Mouse (Mus musculus) macrophage (primary cell): Measurements from ENCODE around the gene Sbno1. TPM values are rescaled to one million over a fixed set of nuclear protein-coding genes. Genes with fewer than 3 reads are reported as not detected.
"Not testable (repeated sequence)": the region's sequence is repeated elsewhere in the genome, so short reads cannot be mapped to it uniquely, and the experiment has no call there.

Source experiments
- H3K27ac ChIP-seq: fragments of 350-480 bp; formaldehyde crosslinking; 2 replicates; pipeline ENCODE4 v1.9.0; 2021
- H3K36me3 ChIP-seq: fragments of 350-480 bp; formaldehyde crosslinking; 2 replicates; pipeline ENCODE4 v1.9.0; 2021; ENCODE audit errors: inconsistent target
- H3K4me3 ChIP-seq: fragments of 350-480 bp; formaldehyde crosslinking; 2 replicates; pipeline ENCODE4 v1.9.0; 2021; ENCODE audit errors: inconsistent target
- H3K79me2 ChIP-seq: fragments of 350-480 bp; formaldehyde crosslinking; 2 replicates; pipeline ENCODE4 v1.9.0; 2021; ENCODE audit errors: inconsistent target
- WGBS: methylation state at CpG from one replicate; pipeline ENCODE4 v1.1.7; 2026; ENCODE audit warnings: inconsistent platforms; ENCODE audit not compliant: missing documents; 5-methylcytosine and 5-hydroxymethylcytosine counted together
- polyA plus RNA-seq: library from polyadenylated mRNA; stranded (reverse); fragments of 250-400 nt; gene quantifications from 3 replicates; pipeline ENCODE4 v1.2.4, GENCODE M21; 2018; ENCODE audit warnings: inconsistent platforms

Sbno1 gene
- polyA plus RNA-seq, 1 experiment from 2014 or later, result 66.6 TPM

GRCm38 (mm10) chr5:124350350-124350749 lies 75.5 kb downstream of the Sbno1 start:
- no peak overlapping the region for H3K27ac ChIP-seq
- WGBS, result 93% methylated on average over 2 of the region's 2 CpGs
- no peak overlapping the region for H3K4me3 ChIP-seq
- peaks cover 39% of the 10 kb centered on the region for H3K79me2 ChIP-seq
- H3K36me3 ChIP-seq, result peaks cover 19% of the 10 kb centered on the region

GRCm38 (mm10) chr5:124349196-124349595 lies 76.6 kb downstream of the Sbno1 start:
- Histone ChIP-seq H3K79me2 (peaks cover 39% of the 10 kb centered on the region), H3K27ac (no peak overlapping the region), H3K36me3 (peaks cover 19% of the 10 kb centered on the region), H3K4me3 (no peak overlapping the region)
- WGBS, result 97% methylated on average over 17 of the region's 17 CpGs

- no peak overlapping the region for H3K27ac ChIP-seq
- 89% methylated on average over 8 of the region's 8 CpGs for WGBS
- H3K36me3 ChIP-seq, result peaks cover 9% of the 10 kb centered on the region
Measured at GRCm38 (mm10) chr5:124342897-124343296, 82.9 kb downstream of the Sbno1 start.

DNA sequence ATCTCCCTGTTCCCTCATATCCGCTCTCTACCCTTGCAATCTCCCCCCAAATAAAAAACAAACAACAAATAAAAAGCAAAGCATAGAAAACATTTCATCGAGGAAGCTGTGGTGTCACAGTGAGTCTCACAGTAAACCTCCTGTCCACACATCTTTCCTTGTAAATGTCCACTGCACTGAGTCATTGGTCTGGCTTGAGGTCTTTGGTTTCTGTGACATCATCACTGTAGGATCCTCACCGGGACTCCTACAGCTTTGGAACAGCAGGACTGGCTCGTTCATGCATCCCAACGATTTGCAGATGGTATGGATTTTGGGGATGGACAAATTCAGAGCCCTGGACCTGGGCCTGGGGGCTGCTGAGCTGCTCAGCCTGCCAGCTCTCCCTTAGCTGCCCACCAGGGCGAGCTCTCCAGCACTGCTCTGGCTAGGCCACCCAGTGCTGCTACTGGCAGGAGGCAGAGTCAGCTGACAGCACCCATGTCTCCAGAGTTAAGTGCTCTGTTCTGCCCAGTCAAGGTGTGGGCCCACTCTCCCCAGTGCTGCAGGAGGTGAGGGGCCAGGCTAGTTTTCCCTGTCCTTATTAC lies 84.0 kb downstream of the Sbno1 start:
- H3K36me3 ChIP-seq, H3K79me2 ChIP-seq, H3K4me3 ChIP-seq, H3K27ac ChIP-seq: not testable (repeated sequence)
- WGBS, result 82% methylated on average over 6 of the region's 6 CpGs

More at GRCm38 (mm10) chr5:124342897-124343296, 82.9 kb downstream of the Sbno1 start:
- H3K4me3 ChIP-seq, result no peak overlapping the region
- H3K79me2 ChIP-seq, result no peaks in the 10 kb centered on the region

- Histone ChIP-seq H3K36me3 (no peaks in the 10 kb centered on the region), H3K27ac (no peak overlapping the region), H3K4me3 (no peak overlapping the region), H3K79me2 (no peaks in the 10 kb centered on the region)
- WGBS, result 92% methylated on average over 7 of the region's 8 CpGs
Measured at GRCm38 (mm10) chr5:124338791-124339190, 87.0 kb downstream of the Sbno1 start.

GRCm38 (mm10) chr5:124337909-124338308 lies 87.9 kb downstream of the Sbno1 start:
- H3K4me3 ChIP-seq, result no peak overlapping the region
- H3K79me2 ChIP-seq, result no peaks in the 10 kb centered on the region
- no peak overlapping the region for H3K27ac ChIP-seq
- WGBS, result 92% methylated on average over 9 of the region's 9 CpGs
- no peaks in the 10 kb centered on the region for H3K36me3 ChIP-seq

DNA sequence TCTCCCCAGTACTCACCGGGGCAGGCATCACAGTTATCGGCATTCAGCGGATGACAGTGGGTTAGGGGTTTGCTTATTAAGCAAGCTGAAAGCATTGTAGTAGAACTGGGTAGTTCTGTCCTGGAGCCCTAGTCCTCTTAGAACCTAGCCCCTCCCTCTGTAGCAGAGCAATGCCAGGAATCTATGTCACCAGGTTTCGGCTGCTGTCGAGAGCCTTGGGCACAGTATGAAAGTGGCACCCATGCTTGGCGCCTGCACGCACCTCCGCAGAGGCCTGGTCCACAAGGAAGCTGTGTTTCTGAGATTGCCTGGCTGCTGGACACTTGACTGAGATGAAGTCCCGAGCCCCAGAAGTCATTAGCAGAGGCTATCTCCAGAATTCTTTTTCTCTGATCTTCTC lies 88.7 kb downstream of the Sbno1 start:
- Histone ChIP-seq H3K36me3 (no peaks in the 10 kb centered on the region), H3K4me3 (no peak overlapping the region), H3K79me2 (no peaks in the 10 kb centered on the region), H3K27ac (no peak overlapping the region)
- WGBS, result 96% methylated on average over 9 of the region's 9 CpGs

- Histone ChIP-seq H3K79me2 (no peaks in the 10 kb centered on the region), H3K27ac (no peak overlapping the region), H3K36me3 (no peaks in the 10 kb centered on the region), H3K4me3 (no peak overlapping the region)
- 88% methylated on average over 6 of the region's 6 CpGs for WGBS
Measured at GRCm38 (mm10) chr5:124334392-124334791, 91.4 kb downstream of the Sbno1 start.

DNA sequence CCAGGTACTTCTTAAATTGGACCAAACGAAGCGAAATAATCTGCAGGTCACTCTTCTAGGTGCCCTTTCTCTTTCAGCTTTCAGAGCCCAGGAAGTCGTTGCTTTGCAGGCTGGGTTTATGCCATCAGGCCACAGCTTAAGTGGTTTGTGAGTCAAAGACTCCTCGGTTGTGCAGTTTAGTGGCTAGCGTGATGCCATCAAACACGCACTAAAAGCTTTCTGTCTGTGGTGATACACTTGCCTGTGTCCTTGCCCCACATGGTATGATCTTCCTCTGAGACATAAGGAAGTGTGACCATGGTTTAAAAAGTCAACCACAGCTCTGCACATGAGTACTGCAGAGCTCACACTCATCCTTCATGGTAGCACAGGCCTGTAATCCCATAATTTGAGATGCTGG lies 95.7 kb downstream of the Sbno1 start:
- H3K36me3 ChIP-seq, result no peaks in the 10 kb centered on the region
- H3K27ac ChIP-seq, result no peak overlapping the region
- no peak overlapping the region for H3K4me3 ChIP-seq
- 80% methylated on average over 6 of the region's 6 CpGs for WGBS
- peaks cover 7% of the 10 kb centered on the region; the same call in 1 of the 2 replicates for H3K79me2 ChIP-seq

DNA sequence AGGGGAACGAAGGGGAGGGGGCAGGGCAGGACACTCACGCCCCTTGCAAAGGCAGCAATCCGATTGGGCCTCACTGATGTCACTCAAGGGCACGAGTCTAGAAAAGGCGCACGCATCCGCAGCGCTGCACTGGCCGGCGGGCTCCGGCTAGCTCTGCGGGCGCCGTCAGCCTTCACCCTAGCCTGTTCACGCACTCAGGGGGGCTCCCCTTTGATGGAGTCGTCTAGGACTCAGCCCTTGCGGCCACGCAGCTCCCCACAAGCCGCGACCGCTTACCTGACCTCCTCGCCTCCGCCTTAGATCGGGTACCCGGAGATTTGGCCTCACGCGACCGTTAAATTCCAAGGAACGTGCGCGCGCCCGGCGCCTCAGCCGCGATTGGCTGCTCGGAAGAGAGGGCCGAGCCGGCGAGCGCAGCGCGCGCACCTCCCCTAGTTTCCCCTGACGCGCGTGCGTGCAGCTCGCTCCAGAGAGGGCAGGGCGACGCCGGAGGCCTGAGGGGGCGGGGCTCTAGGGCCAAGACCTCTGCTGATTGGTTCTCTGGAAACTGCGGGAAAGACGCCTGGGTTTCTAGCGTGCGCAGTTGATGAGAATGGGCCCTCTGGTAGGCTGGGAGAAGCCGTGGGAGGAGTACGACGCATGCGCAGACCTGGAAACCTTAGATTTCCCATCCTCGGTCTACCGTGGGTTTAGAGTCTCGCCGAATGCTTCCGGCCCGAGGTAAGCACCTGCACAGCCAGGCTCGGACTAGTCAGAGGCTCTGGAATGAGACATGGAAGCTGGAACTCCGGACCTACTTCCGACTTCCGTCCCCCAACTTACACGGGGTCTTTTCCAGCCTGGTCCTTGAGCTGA lies 98.1 kb downstream of the Sbno1 start, which contains the start of the genes Mphosph9 and 2810006K23Rik:
Mphosph9 (minus strand) TSS at position 463 of the 855 bp plus-strand sequence.
2810006K23Rik (plus strand) TSS at position 580 of the 855 bp plus-strand sequence.
- H3K79me2 ChIP-seq, result peaks cover 7% of the 10 kb centered on the region; the same call in 1 of the 2 replicates
- H3K36me3 ChIP-seq, result no peaks in the 10 kb centered on the region
- peak within 1 kb of the TSS; percentile 38 for H3K27ac ChIP-seq
- H3K4me3 ChIP-seq, result peak within 1 kb of the TSS; percentile 89
- WGBS, result under 1% methylated on average over 63 of the region's 72 CpGs

DNA sequence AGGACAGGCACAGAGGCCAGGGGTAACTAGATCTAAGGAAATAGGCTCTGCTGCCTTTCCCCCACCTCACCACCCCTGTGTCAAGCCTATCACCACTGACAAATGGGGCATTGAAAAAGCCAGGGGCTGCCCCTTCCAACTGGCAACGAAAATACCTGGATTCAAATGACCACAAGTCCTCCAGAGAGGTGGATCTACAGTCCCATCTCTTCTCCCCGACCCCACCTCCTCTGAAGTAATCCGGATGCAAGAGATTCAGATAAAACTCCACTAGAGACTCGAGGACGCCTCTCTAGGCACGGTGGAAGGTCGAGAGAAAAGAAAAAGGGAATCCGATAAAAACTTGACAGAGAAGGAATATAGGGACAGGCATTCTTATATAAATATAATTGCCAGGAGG lies 99.0 kb downstream of the Sbno1 start:
- 3% methylated on average over 8 of the region's 8 CpGs for WGBS
- H3K4me3 ChIP-seq, result peak overlapping the region; percentile 74
- H3K27ac ChIP-seq, result 0 out of 2 replicates have a peak overlapping the region, but pooled peaks have one; percentile 2
- no peaks in the 10 kb centered on the region for H3K36me3 ChIP-seq
- peaks cover 7% of the 10 kb centered on the region; the same call in 1 of the 2 replicates for H3K79me2 ChIP-seq

Other genes starting within 250 kb of the Sbno1 start
- gene Pitpnm2, start 176.2 kb downstream of the Sbno1 start, polyA plus RNA-seq, result 0.12 to 2.2 TPM (median 1.9 TPM) in 3 replicates
- gene Mphosph9, start 98.0 kb downstream of the Sbno1 start, polyA plus RNA-seq, result 1.4 to 2.4 TPM (median 2.1 TPM) in 3 replicates
- 10.0 to 15.0 TPM (median 13.1 TPM) in 3 replicates for gene 2810006K23Rik, start 97.9 kb downstream of the Sbno1 start, polyA plus RNA-seq
- 42.3 to 77.9 TPM (median 75.7 TPM) in 3 replicates for gene Cdk2ap1, start 62.9 kb downstream of the Sbno1 start, polyA plus RNA-seq
- 41.0 to 134 TPM (median 67.4 TPM) in 3 replicates for gene Kmt5a, start 13.9 kb upstream of the Sbno1 start, polyA plus RNA-seq
- 47.7 to 134 TPM (median 74.0 TPM) in 3 replicates for gene Rilpl2, start 52.4 kb upstream of the Sbno1 start, polyA plus RNA-seq
- gene Snrnp35, start 57.1 kb upstream of the Sbno1 start, polyA plus RNA-seq, result 30.6 to 47.7 TPM (median 30.7 TPM) in 3 replicates
- 4.3 to 9.6 TPM (median 7.6 TPM) in 3 replicates for gene Rilpl1, start 105.4 kb upstream of the Sbno1 start, polyA plus RNA-seq
- 260 to 815 TPM (median 355 TPM) in 3 replicates for gene Tmed2, start 114.7 kb upstream of the Sbno1 start, polyA plus RNA-seq
- gene Ddx55, start 126.9 kb upstream of the Sbno1 start, polyA plus RNA-seq, result 6.2 to 9.1 TPM (median 7.9 TPM) in 3 replicates
- gene Eif2b1, start 153.1 kb upstream of the Sbno1 start, polyA plus RNA-seq, result 16.2 to 38.1 TPM (median 19.2 TPM) in 3 replicates
- 5.6 to 14.5 TPM (median 10.6 TPM) in 3 replicates for gene Gtf2h3, start 153.1 kb upstream of the Sbno1 start, polyA plus RNA-seq
- gene Atp6v0a2, start 202.6 kb upstream of the Sbno1 start, polyA plus RNA-seq, result 14.2 to 23.3 TPM (median 18.9 TPM) in 3 replicates